Mouse (Mus musculus) small intestine, adult 2 months (tissue): ENCODE measurements around the gene Bscl2. TPM values are rescaled to one million over a fixed set of nuclear protein-coding genes. Genes with fewer than 3 reads are reported as not detected.
"Not testable (repeated sequence)": the region's sequence is repeated elsewhere in the genome, so short reads cannot be mapped to it uniquely, and the experiment has no call there.

Source experiments
- H3K27ac ChIP-seq: fragments of 200-500 bp; 2 replicates; pipeline ENCODE4 v1.5.1; 2012; ENCODE audit warnings: low read depth, low read length, control low read depth, inconsistent platforms; ENCODE audit not compliant: insufficient read depth
- H3K27me3 ChIP-seq: fragments of 200-500 bp; 2 replicates; pipeline ENCODE4 v1.6.1; 2012; ENCODE audit warnings: mild to moderate bottlenecking, moderate library complexity, low read length, inconsistent platforms; ENCODE audit not compliant: control insufficient read depth, insufficient read depth
- H3K36me3 ChIP-seq: fragments of 200-500 bp; 2 replicates; pipeline ENCODE4 v1.6.1; 2012; ENCODE audit warnings: mild to moderate bottlenecking, low read length, control low read depth, inconsistent platforms; ENCODE audit not compliant: control insufficient read depth, insufficient read depth
- H3K4me1 ChIP-seq: fragments of 200-500 bp; 2 replicates; pipeline ENCODE4 v1.6.1; 2012; ENCODE audit warnings: low read length, inconsistent platforms, mixed read lengths; ENCODE audit not compliant: control insufficient read depth, insufficient read depth, insufficient read length
- H3K4me3 ChIP-seq: fragments of 200-500 bp; 2 replicates; pipeline ENCODE4 v1.5.1; 2012; ENCODE audit warnings: low read depth, mild to moderate bottlenecking, control low read depth, inconsistent platforms, low read length, moderate library complexity
- CTCF ChIP-seq: fragments of 200-500 bp; IDR thresholded peaks from 2 replicates; pipeline ENCODE4 v1.5.1; 2012; ENCODE audit warnings: low read depth, mild to moderate bottlenecking, control low read depth, inconsistent platforms, low read length, moderate library complexity, mixed read lengths; ENCODE audit not compliant: insufficient replicate concordance, insufficient read length; ENCODE audit errors: extremely low read depth
- POLR2A ChIP-seq: fragments of 200-500 bp; IDR thresholded peaks from 2 replicates; pipeline ENCODE4 v1.6.1; 2012; ENCODE audit warnings: low read depth, mild to moderate bottlenecking, control low read depth, inconsistent platforms, low read length, moderate library complexity
- WGBS: fragments of 180-500 bp; shearing (Covaris S2); methylation state at CpG from one replicate; pipeline ENCODE4 v1.1.7; 2018; 5-methylcytosine and 5-hydroxymethylcytosine counted together
- polyA plus RNA-seq: library from polyadenylated mRNA; depleted of rRNA; stranded (reverse); fragments of >200 nt; gene quantifications from 2 replicates; pipeline ENCODE4 v1.2.3, GENCODE M21; 2012

Gene Bscl2
- polyA plus RNA-seq, 1 experiment = 82.6 TPM

DNA sequence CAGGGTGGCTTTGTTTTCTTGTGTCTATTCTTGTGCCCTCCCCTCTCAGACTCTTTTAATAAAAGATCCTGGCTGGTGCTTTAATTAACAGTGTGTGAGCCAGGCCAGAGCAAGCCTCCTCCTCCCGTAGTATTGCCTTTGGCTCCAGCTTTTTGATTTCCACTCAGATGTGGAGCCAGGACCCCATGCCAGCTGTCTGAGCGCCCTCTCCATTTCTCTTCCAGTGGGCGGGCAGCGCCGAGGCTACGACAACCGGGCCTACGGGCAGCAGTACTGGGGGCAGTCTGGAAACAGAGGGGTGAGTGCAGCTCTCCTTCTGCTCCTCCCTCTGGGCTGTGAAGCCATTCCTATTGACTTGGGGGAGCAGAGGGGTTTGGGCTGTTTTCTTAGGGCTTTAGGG, 6.6 kb upstream of the Bscl2 start:
- Histone ChIP-seq H3K36me3 (peaks cover 78% of the 10 kb centered on the region), H3K27ac (no peak overlapping the region), H3K4me3 (no peak overlapping the region), H3K4me1 (no peaks in the 10 kb centered on the region), H3K27me3 (no peaks in the 10 kb centered on the region)
- WGBS = 95% methylated on average over 8 of the region's 8 CpGs
- TF ChIP-seq CTCF = no peak
- TF ChIP-seq POLR2A = no peak

DNA sequence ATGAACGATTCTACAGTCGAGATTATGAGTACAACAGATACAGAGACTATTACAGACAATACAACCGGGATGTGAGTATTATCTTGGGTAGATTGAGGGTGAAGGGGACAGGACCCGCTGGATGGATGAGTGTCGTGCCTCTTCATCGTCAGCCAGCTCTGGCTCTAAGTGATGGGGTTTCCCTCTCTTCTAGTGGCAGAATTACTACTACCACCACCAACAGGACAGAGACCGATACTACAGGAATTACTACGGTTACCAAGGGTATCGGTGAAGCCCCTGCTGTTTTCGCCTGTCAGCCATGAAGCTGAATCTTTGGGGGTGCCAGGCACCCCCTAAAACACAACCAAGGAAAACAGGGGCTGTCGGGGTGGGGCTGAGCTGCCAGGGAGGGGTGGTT, 6.0 kb upstream of the Bscl2 start:
- H3K4me3 ChIP-seq = no peak overlapping the region
- WGBS = 86% methylated on average over 11 of the region's 11 CpGs
- peaks cover 73% of the 10 kb centered on the region for H3K36me3 ChIP-seq

GRCm38 (mm10) chr19:8832971-8833370, 4.3 kb upstream of the Bscl2 start:
- 87% methylated on average over 4 of the region's 4 CpGs for WGBS
- Histone ChIP-seq H3K4me1 (peaks cover 3% of the 10 kb centered on the region; the same call in 1 of the 2 replicates), H3K27me3 (no peaks in the 10 kb centered on the region), H3K36me3 (peaks cover 60% of the 10 kb centered on the region), H3K4me3 (no peak overlapping the region), H3K27ac (no peak overlapping the region)
- TF ChIP-seq POLR2A (no peak), CTCF (no peak)

More for the DNA sequence above, 6.0 kb upstream of the Bscl2 start:
- TF ChIP-seq POLR2A (no peak), CTCF (no peak)
- H3K27me3 ChIP-seq = no peaks in the 10 kb centered on the region
- H3K27ac ChIP-seq = no peak overlapping the region
- H3K4me1 ChIP-seq = no peaks in the 10 kb centered on the region

DNA sequence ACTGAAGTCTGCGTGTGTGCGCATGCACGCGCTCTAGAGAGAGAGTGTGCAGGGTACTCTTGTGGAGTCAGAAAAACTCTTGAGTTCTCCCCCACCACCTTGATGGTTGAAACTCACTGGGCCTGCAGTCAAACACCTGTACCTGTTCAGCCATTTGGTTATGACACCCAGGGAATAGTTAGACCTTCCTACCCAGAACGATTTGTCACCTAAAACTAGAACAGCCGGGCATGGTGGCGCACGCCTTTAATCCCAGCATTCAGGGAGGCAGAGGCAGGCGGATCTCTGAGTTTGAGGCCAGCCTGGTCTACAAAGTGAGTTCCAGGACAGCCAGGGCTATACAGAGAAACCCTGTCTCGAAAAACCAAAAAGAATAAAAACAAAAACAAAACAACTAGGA, 940 bp upstream of the Bscl2 start:
- H3K4me3 ChIP-seq, H3K27me3 ChIP-seq, H3K27ac ChIP-seq: not testable (repeated sequence)
- H3K36me3 ChIP-seq = peaks cover 27% of the 10 kb centered on the region
- peaks cover 14% of the 10 kb centered on the region for H3K4me1 ChIP-seq
- 94% methylated on average over 10 of the region's 10 CpGs for WGBS

DNA sequence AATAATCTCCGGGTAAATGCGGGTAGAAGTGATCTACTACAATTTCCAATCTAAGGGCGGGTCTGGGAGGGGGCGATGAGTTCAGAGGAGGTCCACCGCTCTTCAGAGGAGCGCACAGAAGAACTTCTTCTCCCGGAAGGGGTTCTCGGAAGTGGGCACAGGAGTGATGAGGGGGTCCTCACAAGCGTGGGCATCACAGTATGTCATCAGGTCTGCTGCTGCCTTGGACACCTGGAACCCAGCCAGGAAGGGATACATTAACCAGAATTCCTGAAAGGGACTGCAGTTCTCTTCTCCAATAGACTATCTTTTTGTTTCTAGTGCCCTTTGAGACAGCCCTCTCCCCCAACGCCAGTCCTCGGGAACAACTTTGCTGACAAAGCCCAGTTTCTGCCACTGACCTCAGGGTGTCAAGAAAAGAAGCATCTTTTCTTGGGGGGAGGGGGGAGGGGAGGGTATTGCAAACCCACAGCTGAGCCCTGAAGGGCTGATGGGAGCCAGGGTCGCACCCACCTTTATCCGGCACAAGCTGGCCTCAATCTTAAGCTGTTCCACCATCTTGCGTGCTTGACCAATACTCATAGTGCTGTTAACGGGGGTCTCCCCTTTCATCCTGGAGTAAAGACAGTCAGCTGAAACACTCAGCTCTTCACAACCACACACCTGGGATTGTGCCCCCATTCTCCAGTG, 919 bp downstream of the Bscl2 start:
- H3K4me3 ChIP-seq = peak overlapping the region; percentile 95
- no peak overlapping the region for H3K27ac ChIP-seq
- peaks cover 10% of the 10 kb centered on the region for H3K36me3 ChIP-seq
- WGBS = 24% methylated on average over 15 of the region's 15 CpGs
- no peaks in the 10 kb centered on the region for H3K27me3 ChIP-seq
- TF ChIP-seq POLR2A = no peak
- no peak for TF ChIP-seq CTCF
- peaks cover 14% of the 10 kb centered on the region for H3K4me1 ChIP-seq

DNA sequence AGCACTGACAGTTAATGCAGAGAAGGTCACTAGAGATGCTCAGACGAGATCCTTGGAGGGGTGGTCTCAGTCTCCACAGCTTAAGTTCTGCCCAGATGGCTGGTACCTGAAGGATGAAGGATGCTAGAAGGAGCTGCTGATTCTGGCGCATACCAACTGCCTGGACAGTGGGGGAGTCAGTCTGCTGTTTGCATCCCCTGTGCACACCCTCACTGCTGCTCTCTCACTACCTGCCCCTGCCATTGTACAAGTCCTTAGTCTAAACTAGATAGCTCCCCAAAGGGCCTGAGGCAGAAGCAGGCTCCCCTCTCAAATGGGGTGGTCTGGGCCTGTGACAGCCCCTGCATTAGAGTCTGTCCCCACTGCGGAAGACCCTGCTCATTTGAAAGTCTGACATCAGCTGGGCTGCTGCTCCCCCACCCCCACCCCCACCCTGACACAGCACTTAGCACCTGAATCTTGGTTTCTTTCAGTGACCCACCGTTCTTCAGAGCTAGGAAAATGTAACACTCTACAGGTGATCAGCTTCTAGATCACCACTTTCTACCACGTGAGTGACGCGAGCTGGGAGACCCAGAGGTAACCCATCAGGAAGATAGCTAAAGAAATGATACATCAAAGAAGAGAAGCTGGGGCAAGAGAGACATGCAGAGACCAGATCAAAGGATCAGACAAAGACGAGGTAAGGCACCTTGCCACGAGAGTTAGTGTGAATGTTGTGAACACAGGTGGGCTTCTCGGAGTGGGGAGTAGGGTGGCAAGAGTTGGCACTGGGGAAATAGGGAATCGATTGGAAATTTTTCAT, 2.0 kb downstream of the Bscl2 start, which contains the start of gene Gng3:
Gene Gng3 (minus strand): TSS at position 92 of the 805 bp plus-strand sequence.
- TF ChIP-seq CTCF = no peak
- no peak for TF ChIP-seq POLR2A
- WGBS = 89% methylated on average over 11 of the region's 11 CpGs
- peaks cover 14% of the 10 kb centered on the region for H3K4me1 ChIP-seq
- no peaks in the 10 kb centered on the region for H3K27me3 ChIP-seq
- no peak within 1 kb of the TSS for H3K27ac ChIP-seq
- peak within 1 kb of the TSS; percentile 95 for H3K4me3 ChIP-seq
- peaks cover 6% of the 10 kb centered on the region for H3K36me3 ChIP-seq
